Mouse (Mus musculus) large intestine, adult 2 months (tissue): ENCODE results near the gene Sall1. TPM values are rescaled to one million over a fixed set of nuclear protein-coding genes. Genes with fewer than 3 reads are reported as not detected.

Experiments
- DNase-seq: peaks from one replicate; pipeline ENCODE4 v3.0.0-alpha.2; 2012; ENCODE audit warnings: low read depth, low spot score
- WGBS: fragments of 180-500 bp; shearing (Covaris S2); methylation state at CpG from one replicate; pipeline ENCODE4 v1.1.7; 2018; 5-methylcytosine and 5-hydroxymethylcytosine counted together
- polyA plus RNA-seq: library from polyadenylated mRNA; depleted of rRNA; stranded (reverse); fragments of >200 nt; gene quantifications from 2 replicates; pipeline ENCODE4 v1.2.3, GENCODE M21; 2012

Gene Sall1
- polyA plus RNA-seq, 1 experiment, result 0.41 TPM

GRCm38 (mm10) chr8:89004041-89004440, 39.9 kb downstream of the Sall1 start:
- WGBS, result 29% methylated on average over 2 of the region's 2 CpGs
- no peak for DNase-seq

DNA sequence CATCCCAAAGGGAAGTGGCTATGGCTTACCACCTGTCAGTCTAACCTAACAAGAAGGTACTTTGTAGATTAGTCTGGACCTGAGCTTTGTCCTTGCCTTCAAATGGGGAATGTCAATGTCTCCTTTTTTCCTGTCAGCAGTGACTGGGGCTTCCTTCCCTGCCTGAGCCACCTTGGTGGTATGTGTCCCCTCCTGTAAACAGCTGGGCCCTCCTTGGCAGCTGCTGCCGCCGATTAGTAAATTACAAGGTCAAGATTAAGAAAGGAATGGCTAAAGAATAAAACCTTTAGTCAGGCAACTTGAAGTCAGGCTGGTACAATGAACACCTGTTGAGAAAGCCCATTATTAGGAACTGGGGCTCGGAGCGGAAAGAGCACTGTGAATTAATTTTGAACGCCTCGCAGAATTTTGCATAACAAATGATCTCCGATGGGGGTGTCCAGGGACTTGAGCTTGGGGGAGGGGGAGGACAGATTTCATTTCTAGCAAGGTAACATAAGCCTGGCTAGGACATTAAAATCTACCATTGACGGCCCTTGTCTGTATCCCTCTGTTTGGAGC, 40.5 kb downstream of the Sall1 start:
- WGBS, result 70% methylated on average over 8 of the region's 8 CpGs
- no peak for DNase-seq

DNA sequence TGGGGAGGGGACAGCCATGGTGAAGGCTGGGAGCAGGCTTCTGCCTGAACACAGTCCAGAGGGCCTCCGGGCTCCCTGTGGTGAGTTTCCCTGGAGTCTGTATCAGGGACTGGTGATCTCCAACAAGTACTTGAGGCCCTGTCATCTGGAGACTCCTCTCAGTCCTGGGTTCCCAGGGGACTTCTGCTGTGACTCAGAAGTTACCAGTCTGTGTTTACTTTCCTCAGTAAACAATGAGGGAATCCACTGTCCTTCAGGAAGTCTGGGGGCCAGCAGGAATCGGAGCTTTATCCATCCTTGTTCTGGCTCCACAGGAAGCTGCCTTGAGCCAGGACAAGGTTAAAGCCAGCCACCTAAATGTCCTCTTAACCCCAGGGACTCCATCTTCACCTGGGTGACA, 41.8 kb downstream of the Sall1 start:
- 44% methylated on average over 2 of the region's 2 CpGs for WGBS
- DNase-seq, result no peak

- WGBS, result 87% methylated on average over 2 of the region's 2 CpGs
- no peak for DNase-seq
Observed at GRCm38 (mm10) chr8:88997276-88997675, 46.7 kb downstream of the Sall1 start.

DNA sequence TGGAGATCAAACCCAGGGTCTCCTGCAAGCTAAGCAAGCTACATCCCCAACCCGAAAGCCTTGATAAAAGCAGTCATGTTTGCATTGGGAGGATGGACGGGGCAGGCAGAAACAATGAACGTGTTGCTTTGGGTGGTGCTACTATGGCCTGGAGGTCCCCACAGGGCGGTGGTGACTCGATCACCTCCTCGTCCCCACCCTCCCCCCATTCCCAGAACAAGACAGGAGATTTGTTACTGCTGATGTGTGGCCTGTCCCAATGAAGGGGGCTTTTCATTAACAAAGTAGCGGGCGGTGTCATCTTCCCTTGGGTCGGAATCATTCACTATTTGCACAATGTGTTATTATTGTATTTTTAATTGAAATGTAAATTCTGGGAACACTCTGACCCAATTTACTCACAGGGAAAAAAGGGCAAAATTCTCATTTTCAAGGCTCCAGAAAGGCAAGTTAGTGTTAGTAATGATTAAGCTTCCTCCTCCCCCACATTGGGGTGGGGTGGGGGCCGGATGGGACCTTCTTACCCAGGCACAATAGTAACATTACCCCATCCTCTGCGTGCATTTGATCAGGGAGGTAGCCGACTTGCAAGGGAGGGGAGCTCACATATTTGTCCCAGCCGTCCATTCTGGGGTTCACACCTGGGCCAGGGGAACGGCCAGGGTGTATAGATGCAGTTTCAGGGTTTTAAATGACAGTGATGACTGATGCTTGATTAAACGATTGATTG, 52.0 kb downstream of the Sall1 start:
- WGBS, result 70% methylated on average over 15 of the region's 15 CpGs
- DNase-seq, result no peak

DNA sequence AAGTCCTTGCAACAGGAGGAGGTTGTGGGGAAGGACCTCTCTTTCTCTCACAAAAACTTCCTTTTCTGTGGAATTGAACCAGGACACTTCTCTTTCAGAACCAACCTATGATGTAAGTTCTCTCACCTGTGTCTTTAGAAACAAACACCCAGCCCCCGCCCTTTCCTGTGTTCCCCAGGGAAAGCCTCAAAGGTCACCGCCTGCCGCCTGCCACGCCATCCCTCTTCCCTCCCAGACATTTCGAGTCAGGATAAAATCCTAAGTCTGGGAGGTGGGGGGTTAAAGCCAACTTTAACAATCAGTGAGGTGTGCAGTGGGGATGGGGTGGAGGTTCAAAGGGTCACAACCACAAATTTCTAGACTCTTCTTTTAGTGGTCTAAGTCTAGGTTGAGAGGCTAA, 52.8 kb downstream of the Sall1 start:
- 38% methylated on average over 5 of the region's 5 CpGs for WGBS
- no peak for DNase-seq

DNA sequence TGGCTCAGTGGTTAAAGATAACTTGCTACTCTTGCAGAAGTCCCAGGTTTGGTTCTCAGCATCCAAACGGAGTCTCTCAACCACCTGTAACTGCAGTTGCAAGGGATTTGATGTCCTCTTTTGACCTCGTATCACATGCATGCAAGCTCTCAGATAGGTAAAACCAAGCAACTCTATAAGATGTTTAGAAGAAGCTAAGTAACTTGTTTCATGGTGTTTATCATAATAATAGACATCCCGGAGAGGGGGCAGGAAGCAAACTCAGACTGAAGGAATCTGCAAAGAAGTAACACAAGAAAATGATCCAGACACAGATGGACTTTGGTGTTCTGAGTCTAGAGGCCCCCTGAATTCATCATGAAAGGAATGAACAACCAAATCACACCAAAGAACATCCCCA, 55.0 kb downstream of the Sall1 start:
- WGBS, result 81% methylated on average over 3 of the region's 3 CpGs
- DNase-seq, result no peak

DNA sequence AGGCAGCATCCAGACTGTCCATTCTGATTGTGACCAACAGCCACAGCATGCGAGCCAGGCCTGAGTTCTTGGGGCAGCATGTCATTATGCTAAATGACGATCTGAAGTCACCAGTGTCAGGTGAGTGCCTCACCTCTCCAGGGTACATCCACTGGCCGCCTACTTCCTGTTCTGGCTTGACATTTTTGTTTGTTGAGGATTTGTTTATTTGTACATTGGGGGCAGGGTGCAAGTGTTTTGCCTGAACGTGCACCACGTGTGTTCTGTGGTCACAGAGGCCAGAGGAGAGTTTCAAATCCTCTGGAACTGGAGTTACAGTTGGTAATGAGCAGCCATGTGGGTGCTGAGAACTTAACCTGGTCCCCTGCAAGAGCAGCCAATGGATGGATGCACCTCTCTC, 60.5 kb downstream of the Sall1 start:
- whole genome bisulfite sequencing, result 55% methylated on average over 5 of the region's 5 CpGs
- no peak for DNase-seq
